Mouse (Mus musculus) heart, adult 2 months (tissue): ENCODE measurements around the gene Nelfb. TPM values are rescaled to one million over a fixed set of nuclear protein-coding genes. Genes with fewer than 3 reads are reported as not detected.

Experiments used
- DNase-seq, 2 experiments: peaks; one replicate each; pipeline ENCODE4 v3.0.0; 2021
- H3K27ac ChIP-seq: fragments of 200-600 bp; 2 replicates; pipeline ENCODE4 v1.8.1; 2022
- H3K27me3 ChIP-seq: fragments of 200-500 bp; 2 replicates; pipeline ENCODE4 v1.6.1; 2012; ENCODE audit warnings: mild to moderate bottlenecking, low read length, inconsistent platforms, mixed read lengths; ENCODE audit not compliant: control insufficient read depth, insufficient read depth
- H3K36me3 ChIP-seq: fragments of 200-500 bp; 2 replicates; pipeline ENCODE4 v1.6.1; 2012; ENCODE audit warnings: low read length, inconsistent platforms; ENCODE audit not compliant: control insufficient read depth, insufficient read depth
- H3K4me1 ChIP-seq: fragments of 200-500 bp; 2 replicates; pipeline ENCODE4 v1.6.1; 2011; ENCODE audit warnings: low read length; ENCODE audit not compliant: control insufficient read depth, insufficient read depth
- H3K4me3 ChIP-seq: fragments of 200-600 bp; 2 replicates; pipeline ENCODE4 v1.8.1; 2022
- H3K79me2 ChIP-seq: fragments of 200-500 bp; replicated peaks from 2 replicates; pipeline ENCODE4 v1.6.1; 2012; ENCODE audit warnings: mild to moderate bottlenecking, inconsistent platforms, low read length, moderate library complexity, mixed read lengths; ENCODE audit not compliant: control insufficient read depth, insufficient read depth
- H3K9ac ChIP-seq: fragments of 200-500 bp; 2 replicates; pipeline ENCODE4 v1.6.1; 2012; ENCODE audit warnings: low read depth, mild to moderate bottlenecking, control low read depth, inconsistent platforms, low read length, mixed read lengths
- CTCF ChIP-seq: fragments of 200-600 bp; IDR thresholded peaks from 2 replicates; pipeline ENCODE4 v1.8.1; 2022; ENCODE audit warnings: antibody characterized with exemption, mild to moderate bottlenecking, moderate library complexity
- EP300 ChIP-seq: fragments of 200-500 bp; IDR thresholded peaks from 2 replicates; pipeline ENCODE4 v1.6.1; 2011; ENCODE audit warnings: low read depth, low read length, control low read depth; ENCODE audit not compliant: insufficient read depth
- POLR2A ChIP-seq: fragments of 200-500 bp; IDR thresholded peaks from 2 replicates; pipeline ENCODE4 v1.6.1; 2011; ENCODE audit warnings: mild to moderate bottlenecking, low read depth, low read length, control low read depth; ENCODE audit not compliant: insufficient read depth
- WGBS: fragments of 180-500 bp; shearing (Covaris S2); methylation state at CpG from one replicate; pipeline ENCODE4 v1.1.7; 2018; 5-methylcytosine and 5-hydroxymethylcytosine counted together
- intact Hi-C: fragments of 180-260 bp; cut with DNase I; formaldehyde crosslinking; loops from one replicate; pipeline ENCODE4 v1.15.1; 2025
- polyA plus RNA-seq: library from polyadenylated mRNA; depleted of rRNA; stranded (reverse); fragments of >200 nt; gene quantifications from 2 replicates; pipeline ENCODE4 v1.2.3, GENCODE M21; 2012
- total RNA-seq, 2 experiments: library from RNA; stranded (reverse); gene quantifications; 2 replicates each; pipeline ENCODE4 v1.2.3; 2021

Gene Nelfb
- total and polyA plus RNA-seq, 3 experiments = 37.4 to 47.0 (median 37.4) TPM

- 54% methylated on average over 5 of the region's 5 CpGs for WGBS
- Histone ChIP-seq H3K36me3 (no peaks in the 10 kb centered on the region), H3K27me3 (no peaks in the 10 kb centered on the region), H3K9ac (no peak overlapping the region), H3K27ac (no peak overlapping the region), H3K4me3 (no peak overlapping the region), H3K4me1 (no peaks in the 10 kb centered on the region), H3K79me2 (no peaks in the 10 kb centered on the region)
- intact Hi-C loops = no loop called here
- TF ChIP-seq POLR2A (no peak), CTCF (no peak), EP300 (no peak)
- no peak for DNase-seq
Measured at GRCm38 (mm10) chr2:25234551-25235220, 23.4 kb upstream of the Nelfb start.

- no peak for DNase-seq
- Histone ChIP-seq H3K27ac (no peak within 1 kb of the TSS), H3K4me1 (no peaks in the 10 kb centered on the region), H3K9ac (no peak within 1 kb of the TSS), H3K79me2 (no peaks in the 10 kb centered on the region), H3K36me3 (no peaks in the 10 kb centered on the region), H3K27me3 (no peaks in the 10 kb centered on the region), H3K4me3 (no peak within 1 kb of the TSS)
- TF ChIP-seq EP300 = no peak
- no peak for TF ChIP-seq CTCF
- TF ChIP-seq POLR2A = no peak
- 86% methylated on average over 3 of the region's 3 CpGs for WGBS
- intact Hi-C loops = no loop called here
Measured at GRCm38 (mm10) chr2:25234050-25234449, 22.8 kb upstream of the Nelfb start, which contains the start of gene Slc34a3. Gene Slc34a3 (minus strand): TSS chr2:25234364.

DNA sequence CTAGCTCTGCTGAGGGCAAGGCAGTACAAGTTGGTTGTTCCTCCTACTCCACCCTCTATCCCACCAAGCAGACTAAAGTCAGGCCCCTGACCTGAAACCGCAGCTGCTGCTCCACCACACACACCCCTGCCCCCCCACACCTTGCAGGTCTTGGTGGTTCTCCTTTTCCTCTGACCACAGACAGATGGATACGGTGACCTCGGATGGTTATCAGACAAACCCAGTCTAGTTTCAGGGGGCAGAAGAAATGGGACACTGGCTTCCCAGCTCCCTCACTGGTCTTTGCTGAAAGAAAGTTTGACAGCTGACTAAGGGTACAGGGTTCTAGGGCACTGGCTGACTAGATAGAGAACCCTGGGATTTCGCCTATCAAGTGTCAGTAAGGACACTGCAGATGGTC is 22.1 kb upstream of the Nelfb start:
- no peaks in the 10 kb centered on the region for H3K79me2 ChIP-seq
- H3K27ac ChIP-seq = no peak overlapping the region
- peaks cover 2% of the 10 kb centered on the region; the same call in 1 of the 2 replicates for H3K4me1 ChIP-seq
- no peaks in the 10 kb centered on the region for H3K36me3 ChIP-seq
- no peaks in the 10 kb centered on the region for H3K27me3 ChIP-seq
- H3K4me3 ChIP-seq = no peak overlapping the region
- intact Hi-C loops = no loop called here
- TF ChIP-seq CTCF (no peak), EP300 (no peak), POLR2A (no peak)
- H3K9ac ChIP-seq = no peak overlapping the region
- DNase-seq = no peak
- 63% methylated on average over 4 of the region's 4 CpGs for WGBS

- Histone ChIP-seq H3K79me2 (no peaks in the 10 kb centered on the region), H3K4me1 (peaks cover 4% of the 10 kb centered on the region), H3K9ac (no peak overlapping the region), H3K27me3 (no peaks in the 10 kb centered on the region), H3K4me3 (no peak overlapping the region), H3K27ac (no peak overlapping the region), H3K36me3 (no peaks in the 10 kb centered on the region)
- TF ChIP-seq CTCF (no peak), POLR2A (no peak), EP300 (no peak)
- DNase-seq = no peak
- intact Hi-C loops = no loop called here
- 60% methylated on average over 12 of the region's 12 CpGs for WGBS
Measured at GRCm38 (mm10) chr2:25231038-25231437, 19.7 kb upstream of the Nelfb start.

- no peak for DNase-seq
- Histone ChIP-seq H3K4me1 (peaks cover 4% of the 10 kb centered on the region), H3K27me3 (no peaks in the 10 kb centered on the region), H3K79me2 (no peaks in the 10 kb centered on the region), H3K36me3 (no peaks in the 10 kb centered on the region; the same call in 1 of the 2 replicates), H3K9ac (no peak overlapping the region), H3K4me3 (no peak overlapping the region), H3K27ac (no peak overlapping the region)
- intact Hi-C loops = no loop called here
- WGBS = 81% methylated on average over 7 of the region's 7 CpGs
- TF ChIP-seq CTCF (no peak), EP300 (no peak), POLR2A (no peak)
Measured at GRCm38 (mm10) chr2:25230581-25230980, 19.3 kb upstream of the Nelfb start.

DNA sequence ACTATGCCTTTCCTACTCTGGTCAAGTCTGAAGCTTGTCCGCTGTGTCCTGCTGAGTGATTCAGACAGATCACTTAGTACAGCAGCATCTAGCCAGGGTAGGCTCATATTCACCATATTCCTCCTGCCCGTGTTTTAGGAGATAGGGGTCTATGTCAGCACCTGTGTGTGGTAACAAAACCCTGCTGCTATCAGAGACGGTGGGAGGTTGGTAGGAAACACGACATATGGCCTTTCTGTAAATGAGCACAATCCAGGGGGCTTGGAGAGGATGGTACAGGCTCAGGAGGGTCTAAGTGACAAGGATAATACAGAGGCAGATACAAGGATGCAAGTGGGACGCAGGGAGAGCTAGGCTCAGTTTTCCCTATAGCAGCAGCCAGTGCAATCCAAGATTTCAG is 18.3 kb upstream of the Nelfb start:
- H3K4me1 ChIP-seq = peaks cover 4% of the 10 kb centered on the region
- no peaks in the 10 kb centered on the region for H3K27me3 ChIP-seq
- no peak overlapping the region for H3K9ac ChIP-seq
- no peak for TF ChIP-seq POLR2A
- TF ChIP-seq EP300 = no peak
- no peak overlapping the region for H3K27ac ChIP-seq
- H3K79me2 ChIP-seq = no peaks in the 10 kb centered on the region
- no peak for DNase-seq
- intact Hi-C loops = loop anchor here (2.0 to 5.0 kb wide), 2 partner anchors 25 to 43 kb away; partner anchors contain the start of genes Anapc2, Ssna1 and Tmem203
- H3K4me3 ChIP-seq = no peak overlapping the region
- WGBS = 83% methylated on average over 5 of the region's 5 CpGs
- no peaks in the 10 kb centered on the region; the same call in 1 of the 2 replicates for H3K36me3 ChIP-seq
